8 mouse cellular contexts compared by ENCODE assay signal in genomic region chr11:98942923-98943641, GRCm38 (mm10). TPM values are rescaled to one million over a fixed set of nuclear protein-coding genes. Genes with fewer than 3 reads are reported as not detected.
DNase-seq lines count a peak whose midpoint lies in the region; ATAC-seq and TF ChIP-seq lines count a peak whose summit lies in the region.

No protein-coding gene starts in this region.

- H3K36me3 ChIP-seq in kidney, adult 2 months (ENCODE audit: control insufficient read depth, insufficient read depth, low read length): no peaks in the 10 kb centered on the region
- H3K36me3 ChIP-seq in lung, postnatal 0 days (ENCODE audit: insufficient read depth, low read length): no peaks in the 10 kb centered on the region
- no peaks in the 10 kb centered on the region for H3K36me3 ChIP-seq in stomach, embryonic 15.5 days

- H3K27me3 ChIP-seq in kidney, adult 2 months (replicated peaks; ENCODE audit: control insufficient read depth, insufficient read depth, low read length): no peaks in the 10 kb centered on the region
- H3K27me3 ChIP-seq in lung, postnatal 0 days (replicated peaks; ENCODE audit: insufficient read depth, low read length): no peaks in the 10 kb centered on the region
- H3K27me3 ChIP-seq in stomach, embryonic 15.5 days (replicated peaks): no peaks in the 10 kb centered on the region

- no peaks in the 10 kb centered on the region for H3K9me3 ChIP-seq in lung, postnatal 0 days (ENCODE audit: low read length)
- H3K9me3 ChIP-seq in stomach, embryonic 15.5 days: no peaks in the 10 kb centered on the region

- peak; percentile 60 for ATAC-seq in lung, postnatal 0 days
- ATAC-seq in stomach, embryonic 15.5 days (ENCODE audit: insufficient read depth, low FRiP score, low read depth): peak; percentile 11; the same call in 1 of the 2 replicates

- H3K4me1 ChIP-seq in kidney, adult 2 months (ENCODE audit: control insufficient read depth, insufficient read depth, low read length): peaks cover 67% of the 10 kb centered on the region
- peaks cover 59% of the 10 kb centered on the region for H3K4me1 ChIP-seq in lung, postnatal 0 days (ENCODE audit: insufficient read depth, low read depth, low read length)
- peaks cover 91% of the 10 kb centered on the region for H3K4me1 ChIP-seq in stomach, embryonic 15.5 days

- TF ChIP-seq CTCF in layer of hippocampus, adult 2 months (conservative IDR thresholded peaks at IDR 0.05): no peak
- no peak for TF ChIP-seq CTCF in kidney, adult 2 months (conservative IDR thresholded peaks at IDR 0.05; ENCODE audit: insufficient read depth, insufficient read length, low read depth, low read length)
- no peak for TF ChIP-seq CTCF in lung, postnatal 0 days (IDR thresholded peaks at IDR 0.05)

- TF ChIP-seq EP300 in lung, postnatal 0 days (IDR thresholded peaks at IDR 0.05): peak; percentile 90

- intact Hi-C loops in left cerebral cortex, postnatal 4 days (cut with DNase I): no loop called here

- H3K27ac ChIP-seq in layer of hippocampus, adult 2 months: peak overlapping the region; percentile 48; the same call in 1 of the 2 replicates
- peak overlapping the region; percentile 97 for H3K27ac ChIP-seq in kidney, adult 2 months (ENCODE audit: insufficient read depth, low read depth, low read length)
- peak overlapping the region; percentile 98 for H3K27ac ChIP-seq in lung, postnatal 0 days (ENCODE audit: low read length)
- H3K27ac ChIP-seq in stomach, embryonic 15.5 days: peak overlapping the region; percentile 98

- WGBS in kidney, adult 2 months: 31% methylated on average over 8 of the region's 8 CpGs
- 36% methylated on average over 8 of the region's 8 CpGs for WGBS in lung, postnatal 0 days
- 51% methylated on average over 8 of the region's 8 CpGs for WGBS in stomach, embryonic 15.5 days

- no peak for DNase-seq in layer of hippocampus, adult 2 months (ENCODE audit: low spot score in 2 of 2)
- DNase-seq in layer of hippocampus, postnatal 10 days (ENCODE audit: low spot score in 2 of 2): no peak
- peak; percentile 47 to 72 for DNase-seq in adrenal gland, postnatal 36 days
- DNase-seq in heart, adult 9 months (ENCODE audit: low spot score in 2 of 2): peak; percentile 82 to 89
- peak; percentile 88 for DNase-seq in kidney, adult 2 months
- peak; percentile 93 for DNase-seq in lung, postnatal 0 days (ENCODE audit: low spot score)
- DNase-seq in left cerebral cortex, postnatal 4 days: no peak

- TF ChIP-seq POLR2A in kidney, adult 2 months (IDR thresholded peaks at IDR 0.05; ENCODE audit: low read depth, low read length): no peak

- H3K9ac ChIP-seq in lung, postnatal 0 days (replicated peaks; ENCODE audit: low read depth): peak overlapping the region; percentile 32
- 0 out of 2 replicates have a peak overlapping the region, but pooled peaks have one; percentile 29 for H3K9ac ChIP-seq in stomach, embryonic 15.5 days

- no peak overlapping the region for H3K4me3 ChIP-seq in layer of hippocampus, adult 2 months
- no peak overlapping the region for H3K4me3 ChIP-seq in kidney, adult 2 months (ENCODE audit: insufficient read depth, low read depth, low read length)
- H3K4me3 ChIP-seq in lung, postnatal 0 days (ENCODE audit: low read depth, low read length): no peak overlapping the region
- H3K4me3 ChIP-seq in stomach, embryonic 15.5 days (replicated peaks): 0 out of 2 replicates have a peak overlapping the region, but pooled peaks have one; percentile 5

- H3K4me2 ChIP-seq in lung, postnatal 0 days (replicated peaks; ENCODE audit: low read depth, low read length): peak overlapping the region; percentile 96
- peak overlapping the region; percentile 85 for H3K4me2 ChIP-seq in stomach, embryonic 15.5 days

RNA-seq across cellular contexts. Expression of gene Rara, which starts 15.5 kb away (rescaled TPM):
- total RNA-seq in layer of hippocampus, adult 2 months (2021): 10 to 100 TPM; 15.4 to 19.0 TPM
- 10 to 100 TPM; 21.7 to 24.0 TPM for total RNA-seq in layer of hippocampus, postnatal 10 days (2021)
- total RNA-seq in adrenal gland, postnatal 36 days (2021): 10 to 100 TPM; 20.0 to 24.5 TPM
- polyA plus RNA-seq in kidney, adult 2 months (2012; rRNA removed): 18.0 and 19.6 TPM in 2 replicates
- polyA plus RNA-seq in lung, postnatal 0 days (2015; fragmentation: Nextera tagmentation; extraction: Ambion mirVana): 26.2 and 28.8 TPM in 2 replicates
- polyA plus RNA-seq in stomach, embryonic 15.5 days (2015; fragmentation: Nextera tagmentation; extraction: Ambion mirVana): 34.0 and 41.0 TPM in 2 replicates
- 10 to 100 TPM; 20.3 to 21.5 TPM for total RNA-seq in left cerebral cortex, postnatal 4 days (2021)

RNA-seq across cellular contexts. Expression of gene Cdc6, which starts 35.5 kb away (rescaled TPM):
- total RNA-seq in layer of hippocampus, adult 2 months (2021): under 1 TPM; 0.52 to 0.64 TPM
- 1 to 10 TPM; 1.1 to 2.2 TPM for total RNA-seq in layer of hippocampus, postnatal 10 days (2021)
- total RNA-seq in adrenal gland, postnatal 36 days (2021): 1 to 10 TPM in 1 of 2 experiments, under 1 TPM in 1; 0.89 to 1.5 TPM
- polyA plus RNA-seq in kidney, adult 2 months (2012; rRNA removed): 0.11 and 0.14 TPM in 2 replicates
- 2.5 and 2.6 TPM in 2 replicates for polyA plus RNA-seq in lung, postnatal 0 days (2015; fragmentation: Nextera tagmentation; extraction: Ambion mirVana)
- 28.8 and 30.3 TPM in 2 replicates for polyA plus RNA-seq in stomach, embryonic 15.5 days (2015; fragmentation: Nextera tagmentation; extraction: Ambion mirVana)
- total RNA-seq in left cerebral cortex, postnatal 4 days (2021): 1 to 10 TPM; 1.4 to 1.8 TPM

RNA-seq across cellular contexts. Expression of gene Gjd3, which starts 39.7 kb away (rescaled TPM):
- total RNA-seq in layer of hippocampus, adult 2 months (2021): 1 to 10 TPM; 1.3 to 2.0 TPM
- total RNA-seq in layer of hippocampus, postnatal 10 days (2021): 1 to 10 TPM; 2.4 to 3.6 TPM
- total RNA-seq in adrenal gland, postnatal 36 days (2021): not detected
- polyA plus RNA-seq in kidney, adult 2 months (2012; rRNA removed): 0.34 and 0.57 TPM in 2 replicates
- 0.56 and 1.0 TPM in 2 replicates for polyA plus RNA-seq in lung, postnatal 0 days (2015; fragmentation: Nextera tagmentation; extraction: Ambion mirVana)
- polyA plus RNA-seq in stomach, embryonic 15.5 days (2015; fragmentation: Nextera tagmentation; extraction: Ambion mirVana): 0.42 and 0.43 TPM in 2 replicates
- total RNA-seq in left cerebral cortex, postnatal 4 days (2021): 1 to 10 TPM; 2.2 to 3.4 TPM

Comparison
In these comparisons a context has a peak if more than half of its experiments do, and no peak if none do; other contexts are left out.
1. DNase-seq: peak in adrenal gland, postnatal 36 days (2 of 2), heart, adult 9 months (2 of 2), kidney, adult 2 months (single experiment) and lung, postnatal 0 days (single experiment); none in layer of hippocampus, adult 2 months (0 of 2), layer of hippocampus, postnatal 10 days (0 of 2) and left cerebral cortex, postnatal 4 days (single experiment).
2. H3K27ac ChIP-seq: peak in every context shown above with its lines; median percentile 98 in lung, postnatal 0 days; 98 in stomach, embryonic 15.5 days; 97 in kidney, adult 2 months; 48 in layer of hippocampus, adult 2 months.